Mouse (Mus musculus): ENCODE results near the gene Bcl2l1. TPM values are rescaled to one million over a fixed set of nuclear protein-coding genes. Genes with fewer than 3 reads are reported as not detected.

Bcl2l1 gene
- polyA plus RNA-seq, 1 experiment from 2014 or later = 95.6 TPM

DNA sequence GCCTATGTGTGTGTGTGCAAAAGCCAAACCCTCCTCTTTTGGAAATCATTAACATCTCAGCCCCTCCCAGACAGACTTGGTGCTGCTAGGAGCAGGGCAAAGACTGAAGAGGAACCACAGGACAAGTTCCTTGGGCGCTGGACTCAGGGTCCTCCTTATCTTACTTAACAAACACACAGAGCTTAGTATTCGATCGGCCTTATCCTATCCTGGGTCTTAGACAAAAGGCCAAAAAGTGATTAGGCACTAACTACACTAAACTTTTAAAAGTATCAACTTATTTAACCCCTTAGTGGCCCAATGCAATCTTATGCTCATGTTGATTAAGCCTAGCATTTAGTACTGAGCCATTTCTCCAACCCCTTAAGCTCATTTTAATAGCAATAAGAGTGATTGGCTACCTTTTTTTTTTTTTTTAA, 91.7 kb downstream of the Bcl2l1 start:
- Histone ChIP-seq H3K4me1 (replicated peaks; ENCODE audit: insufficient read depth, low read length) (peaks cover 23% of the 10 kb centered on the region), H3K36me3 (ENCODE audit: insufficient read depth, low read length) (no peaks in the 10 kb centered on the region), H3K27me3 (ENCODE audit: insufficient read depth, low read length) (no peaks in the 10 kb centered on the region), H3K27ac (peak overlapping the region; percentile 93), H3K4me2 (ENCODE audit: low read length) (peak overlapping the region; percentile 74), H3K4me3 (replicated peaks; ENCODE audit: low read depth, low read length) (no peak overlapping the region; the same call in 1 of the 2 replicates), H3K9ac (ENCODE audit: low read depth, low read length) (no peak overlapping the region), H3K9me3 (replicated peaks; ENCODE audit: low read length) (no peaks in the 10 kb centered on the region)
- no peak for TF ChIP-seq CTCF (IDR thresholded peaks at IDR 0.05; ENCODE audit: low read depth)
- ATAC-seq (replicated peaks; ENCODE audit: low FRiP score, low read depth) (peak; percentile 49), DNase-seq (ENCODE audit: low spot score) (peak; percentile 79)
- 5% methylated on average over 3 of the region's 3 CpGs for WGBS

DNA sequence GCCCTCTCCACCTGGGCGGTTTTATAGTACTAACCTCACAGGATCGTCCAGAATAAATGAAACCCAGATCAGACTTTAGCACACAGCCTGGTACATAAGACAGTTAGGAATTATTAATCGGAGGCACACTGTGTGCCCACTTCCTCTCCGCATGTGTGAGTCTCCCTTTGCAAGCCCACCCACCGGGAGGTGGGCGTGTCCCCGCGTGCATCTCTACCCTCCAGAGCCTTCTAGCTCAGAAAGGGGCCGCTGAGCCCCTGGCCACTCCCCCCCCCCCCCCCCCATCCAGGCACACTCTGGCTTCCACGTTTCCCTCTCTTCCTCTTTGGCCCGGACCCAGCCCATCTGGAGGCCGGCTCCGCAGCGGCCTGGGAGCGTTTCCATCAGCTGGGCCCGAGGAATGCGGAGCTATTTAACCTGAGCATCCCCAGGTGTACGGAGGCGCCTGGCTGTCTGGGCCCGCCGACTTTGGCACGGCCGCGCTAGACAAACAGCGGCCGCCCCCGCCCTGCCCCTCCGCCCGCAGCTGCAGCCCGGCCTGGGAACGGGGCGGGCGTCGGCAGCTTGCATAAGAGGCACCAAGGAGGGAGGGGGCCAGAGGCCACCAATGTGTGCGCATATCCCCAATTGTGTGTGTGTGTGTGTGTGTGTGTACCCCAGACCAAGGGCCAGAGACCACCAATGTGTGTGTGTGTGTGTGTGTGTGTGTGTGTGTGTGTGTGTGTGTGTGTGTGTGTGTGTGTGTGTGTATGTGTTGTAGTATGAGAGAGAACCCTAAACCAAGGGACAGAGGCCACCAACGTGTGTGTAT, 92.3 kb downstream of the Bcl2l1 start:
- Histone ChIP-seq H3K27me3 (ENCODE audit: insufficient read depth, low read length) (no peaks in the 10 kb centered on the region), H3K36me3 (ENCODE audit: insufficient read depth, low read length) (no peaks in the 10 kb centered on the region), H3K4me1 (replicated peaks; ENCODE audit: insufficient read depth, low read length) (peaks cover 29% of the 10 kb centered on the region), H3K9ac (ENCODE audit: low read depth, low read length) (peak overlapping the region; percentile 91), H3K9me3 (replicated peaks; ENCODE audit: low read length) (no peaks in the 10 kb centered on the region), H3K27ac (peak overlapping the region; percentile 93), H3K4me2 (ENCODE audit: low read length) (peak overlapping the region; percentile 74), H3K4me3 (replicated peaks; ENCODE audit: low read depth, low read length) (peak overlapping the region; percentile 86)
- ATAC-seq (replicated peaks; ENCODE audit: low FRiP score, low read depth) (peak; percentile 70), DNase-seq (ENCODE audit: low spot score) (peak; percentile 89)
- under 1% methylated on average over 36 of the region's 36 CpGs for WGBS
- TF ChIP-seq CTCF (IDR thresholded peaks at IDR 0.05; ENCODE audit: low read depth) = no peak

DNA sequence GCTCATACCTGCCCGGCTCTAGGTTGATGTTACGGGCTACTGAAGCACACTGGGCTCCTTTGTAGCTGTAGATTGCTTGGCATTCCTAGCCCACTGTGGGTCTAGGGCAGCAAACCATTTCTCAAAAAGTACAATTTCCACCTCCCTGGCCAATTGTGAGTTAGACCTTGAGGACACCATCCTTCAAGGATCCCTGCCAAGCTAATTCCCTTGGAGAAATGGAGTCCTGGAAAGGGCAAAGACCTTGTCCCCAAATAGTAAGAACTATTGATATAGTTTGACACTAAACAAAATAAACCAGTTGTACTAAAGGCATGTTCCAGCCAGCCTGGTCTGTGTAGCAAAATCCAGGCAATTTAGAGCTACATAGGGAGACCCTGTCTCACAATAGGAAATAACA, 93.2 kb downstream of the Bcl2l1 start:
- Histone ChIP-seq H3K27me3 (ENCODE audit: insufficient read depth, low read length) (no peaks in the 10 kb centered on the region), H3K4me1 (replicated peaks; ENCODE audit: insufficient read depth, low read length) (peaks cover 29% of the 10 kb centered on the region), H3K4me3 (replicated peaks; ENCODE audit: low read depth, low read length) (peak overlapping the region; percentile 86), H3K27ac (peak overlapping the region; percentile 93), H3K4me2 (ENCODE audit: low read length) (peak overlapping the region; percentile 74), H3K9me3 (replicated peaks; ENCODE audit: low read length) (no peaks in the 10 kb centered on the region), H3K36me3 (ENCODE audit: insufficient read depth, low read length) (no peaks in the 10 kb centered on the region), H3K9ac (ENCODE audit: low read depth, low read length) (peak overlapping the region; percentile 91)
- TF ChIP-seq CTCF (IDR thresholded peaks at IDR 0.05; ENCODE audit: low read depth) = no peak
- no peak for ATAC-seq (replicated peaks; ENCODE audit: low FRiP score, low read depth)
- DNase-seq (ENCODE audit: low spot score) = no peak
- 29% methylated on average over 2 of the region's 2 CpGs for WGBS

DNA sequence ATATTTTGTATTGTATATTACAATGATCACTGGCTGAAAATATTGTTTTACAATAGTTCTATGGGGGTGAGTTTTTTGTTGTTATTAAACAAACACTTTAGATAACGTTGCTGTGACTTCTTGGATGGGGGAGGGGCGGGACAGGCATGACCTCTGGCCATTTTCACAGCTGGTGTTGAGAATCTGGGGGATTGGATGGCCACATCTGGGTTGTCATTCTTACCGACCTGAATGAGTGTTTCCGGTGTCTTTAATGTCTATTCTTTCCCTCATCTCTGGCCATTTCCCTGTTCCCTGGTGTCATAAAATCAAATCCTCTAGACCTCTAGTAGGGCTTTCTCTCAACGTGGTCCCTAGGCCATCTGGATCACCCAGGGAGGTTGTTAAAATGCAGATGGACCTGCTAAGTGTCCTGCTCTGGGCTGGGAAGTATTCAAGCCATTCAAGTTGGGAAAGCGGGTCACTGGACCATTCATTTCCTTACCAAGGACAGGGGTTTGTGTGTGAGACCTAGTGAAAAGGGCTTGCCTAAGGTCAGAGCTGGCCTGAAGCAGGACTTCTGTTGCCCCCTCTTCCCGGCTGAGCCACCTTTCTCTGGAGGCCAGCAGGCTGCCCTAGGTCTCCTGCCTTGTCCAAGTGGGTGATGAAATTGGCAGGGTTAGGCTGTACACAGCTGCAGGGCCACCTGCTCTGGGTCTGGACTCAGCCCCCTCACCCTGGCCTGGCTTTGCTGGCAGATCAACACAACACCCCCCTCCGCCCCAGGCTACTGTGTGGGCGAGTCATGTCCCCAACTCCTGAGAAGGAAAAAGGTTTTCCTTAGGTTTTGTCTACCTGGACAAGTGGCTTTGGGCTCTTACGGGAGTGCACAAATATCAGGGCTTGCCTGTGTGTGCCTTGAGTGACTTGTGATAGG, 94.0 kb downstream of the Bcl2l1 start:
- ATAC-seq (replicated peaks; ENCODE audit: low FRiP score, low read depth) = no peak
- Histone ChIP-seq H3K9ac (ENCODE audit: low read depth, low read length) (peak overlapping the region; percentile 91), H3K9me3 (replicated peaks; ENCODE audit: low read length) (no peaks in the 10 kb centered on the region), H3K4me1 (replicated peaks; ENCODE audit: insufficient read depth, low read length) (peaks cover 29% of the 10 kb centered on the region), H3K27me3 (ENCODE audit: insufficient read depth, low read length) (no peaks in the 10 kb centered on the region), H3K4me2 (ENCODE audit: low read length) (peak overlapping the region; percentile 74), H3K36me3 (ENCODE audit: insufficient read depth, low read length) (no peaks in the 10 kb centered on the region), H3K27ac (peak overlapping the region; percentile 93), H3K4me3 (replicated peaks; ENCODE audit: low read depth, low read length) (peak overlapping the region; percentile 86)
- no peak for TF ChIP-seq CTCF (IDR thresholded peaks at IDR 0.05; ENCODE audit: low read depth)
- peak; percentile 36 for DNase-seq (ENCODE audit: low spot score)
- 8% methylated on average over 10 of the region's 10 CpGs for WGBS

DNA sequence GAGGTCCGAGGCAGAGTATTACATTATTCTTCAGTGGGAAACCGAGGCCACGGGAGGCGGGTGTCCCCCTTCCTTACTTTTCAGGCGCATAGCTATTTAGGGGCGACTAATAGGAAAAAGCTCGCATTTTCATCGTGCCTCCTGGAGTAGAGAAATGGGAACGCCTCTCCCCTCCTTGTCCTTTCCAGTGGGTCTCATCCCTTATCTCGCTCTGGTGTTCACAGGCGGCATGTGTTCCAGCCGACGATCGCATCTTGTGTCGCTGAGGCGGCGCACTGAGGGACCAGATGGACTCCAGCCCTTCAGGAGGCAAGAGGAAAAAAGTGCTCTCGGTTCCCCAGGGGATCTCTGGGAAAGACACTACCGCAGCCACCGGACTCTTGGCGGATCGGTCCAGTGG, 94.8 kb downstream of the Bcl2l1 start:
- Histone ChIP-seq H3K27me3 (ENCODE audit: insufficient read depth, low read length) (no peaks in the 10 kb centered on the region), H3K9ac (ENCODE audit: low read depth, low read length) (peak overlapping the region; percentile 91), H3K4me2 (ENCODE audit: low read length) (peak overlapping the region; percentile 74), H3K9me3 (replicated peaks; ENCODE audit: low read length) (no peaks in the 10 kb centered on the region), H3K27ac (peak overlapping the region; percentile 93), H3K4me1 (replicated peaks; ENCODE audit: insufficient read depth, low read length) (peaks cover 23% of the 10 kb centered on the region), H3K36me3 (ENCODE audit: insufficient read depth, low read length) (no peaks in the 10 kb centered on the region), H3K4me3 (replicated peaks; ENCODE audit: low read depth, low read length) (peak overlapping the region; percentile 86)
- ATAC-seq (replicated peaks; ENCODE audit: low FRiP score, low read depth) = no peak
- peak; percentile 50 for DNase-seq (ENCODE audit: low spot score)
- no peak for TF ChIP-seq CTCF (IDR thresholded peaks at IDR 0.05; ENCODE audit: low read depth)
- under 1% methylated on average over 22 of the region's 22 CpGs for WGBS

DNA sequence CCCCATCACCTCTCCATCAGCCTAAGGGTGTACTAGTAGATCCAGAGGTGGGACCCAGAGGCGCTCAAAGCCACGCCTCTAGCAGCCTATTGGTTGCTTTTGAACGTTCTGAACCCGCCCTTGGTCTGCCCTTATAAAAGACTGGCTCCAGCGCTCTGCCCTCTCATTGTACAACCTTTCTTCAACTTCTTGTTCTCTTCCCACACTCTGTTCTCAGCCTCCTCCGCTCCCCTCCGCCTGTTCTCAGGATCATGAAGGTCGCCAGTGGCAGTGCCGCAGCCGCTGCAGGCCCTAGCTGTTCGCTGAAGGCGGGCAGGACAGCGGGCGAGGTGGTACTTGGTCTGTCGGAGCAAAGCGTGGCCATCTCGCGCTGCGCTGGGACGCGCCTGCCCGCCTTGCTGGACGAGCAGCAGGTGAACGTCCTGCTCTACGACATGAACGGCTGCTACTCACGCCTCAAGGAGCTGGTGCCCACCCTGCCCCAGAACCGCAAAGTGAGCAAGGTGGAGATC, 95.4 kb downstream of the Bcl2l1 start, which contains the start of gene Id1:
Gene Id1 (plus strand): TSS at position 162 of the 512 bp plus-strand sequence.
- Histone ChIP-seq H3K4me3 (replicated peaks; ENCODE audit: low read depth, low read length) (peak within 1 kb of the TSS; percentile 86), H3K4me1 (replicated peaks; ENCODE audit: insufficient read depth, low read length) (peaks cover 23% of the 10 kb centered on the region), H3K9ac (ENCODE audit: low read depth, low read length) (peak within 1 kb of the TSS; percentile 91), H3K36me3 (ENCODE audit: insufficient read depth, low read length) (no peaks in the 10 kb centered on the region), H3K4me2 (ENCODE audit: low read length) (peak within 1 kb of the TSS; percentile 74), H3K27me3 (ENCODE audit: insufficient read depth, low read length) (no peaks in the 10 kb centered on the region), H3K9me3 (replicated peaks; ENCODE audit: low read length) (no peaks in the 10 kb centered on the region), H3K27ac (peak within 1 kb of the TSS; percentile 93)
- no peak for TF ChIP-seq CTCF (IDR thresholded peaks at IDR 0.05; ENCODE audit: low read depth)
- ATAC-seq (replicated peaks; ENCODE audit: low FRiP score, low read depth) (peak; percentile 56), DNase-seq (ENCODE audit: low spot score) (peak; percentile 99)
- under 1% methylated on average over 28 of the region's 28 CpGs for WGBS

Data from kidney, postnatal 0 days (tissue).